Mouse (Mus musculus) thymus, adult 2 months (tissue): ENCODE measurements around the gene Wdr13. TPM values are rescaled to one million over a fixed set of nuclear protein-coding genes. Genes with fewer than 3 reads are reported as not detected.
A peak's percentile ranks its signal among the peaks of the same experiment; 100 is the strongest.
"Not testable (repeated sequence)": the region's sequence is repeated elsewhere in the genome, so short reads cannot be mapped to it uniquely, and the experiment has no call there.

Source experiments
- DNase-seq: peaks from one replicate; pipeline ENCODE4 v3.0.0; 2021
- H3K27ac ChIP-seq: fragments of 200-500 bp; 2 replicates; pipeline ENCODE4 v1.5.1; 2012; ENCODE audit warnings: low read length, control low read depth; ENCODE audit not compliant: control insufficient read depth, insufficient read depth
- H3K27me3 ChIP-seq: fragments of 200-500 bp; 2 replicates; pipeline ENCODE4 v1.6.1; 2012; ENCODE audit warnings: mild to moderate bottlenecking, low read length, moderate library complexity, mixed read lengths; ENCODE audit not compliant: control insufficient read depth, insufficient read depth
- H3K36me3 ChIP-seq: fragments of 200-500 bp; 2 replicates; pipeline ENCODE4 v1.6.1; 2012; ENCODE audit warnings: mild to moderate bottlenecking, low read length, moderate library complexity; ENCODE audit not compliant: control insufficient read depth, insufficient read depth
- H3K4me1 ChIP-seq: fragments of 200-500 bp; replicated peaks from 2 replicates; pipeline ENCODE4 v1.6.1; 2012; ENCODE audit warnings: low read length; ENCODE audit not compliant: control insufficient read depth, insufficient read depth
- H3K4me3 ChIP-seq: fragments of 200-500 bp; 2 replicates; pipeline ENCODE4 v1.5.1; 2012; ENCODE audit warnings: mild to moderate bottlenecking, low read length, control low read depth, moderate library complexity; ENCODE audit not compliant: control insufficient read depth, insufficient read depth
- CTCF ChIP-seq: fragments of 200-500 bp; IDR thresholded peaks from 2 replicates; pipeline ENCODE4 v1.5.1; 2012; ENCODE audit warnings: mild to moderate bottlenecking, control low read depth, low read length, moderate library complexity, borderline replicate concordance; ENCODE audit not compliant: control insufficient read depth, poor library complexity, insufficient read depth; ENCODE audit errors: extremely low read depth
- POLR2A ChIP-seq: fragments of 200-500 bp; IDR thresholded peaks from 2 replicates; pipeline ENCODE4 v1.6.1; 2012; ENCODE audit warnings: mild to moderate bottlenecking, low read length, control low read depth, moderate library complexity; ENCODE audit not compliant: control insufficient read depth, poor library complexity, insufficient read depth; ENCODE audit errors: extremely low read depth
- WGBS: fragments of 180-500 bp; shearing (Covaris S2); methylation state at CpG from one replicate; pipeline ENCODE4 v1.1.7; 2018; 5-methylcytosine and 5-hydroxymethylcytosine counted together
- polyA plus RNA-seq: library from polyadenylated mRNA; depleted of rRNA; stranded (reverse); fragments of >200 nt; gene quantifications from 2 replicates; pipeline ENCODE4 v1.2.3, GENCODE M21; 2012

The Wdr13 gene
- polyA plus RNA-seq, 1 experiment: 141 TPM

DNA sequence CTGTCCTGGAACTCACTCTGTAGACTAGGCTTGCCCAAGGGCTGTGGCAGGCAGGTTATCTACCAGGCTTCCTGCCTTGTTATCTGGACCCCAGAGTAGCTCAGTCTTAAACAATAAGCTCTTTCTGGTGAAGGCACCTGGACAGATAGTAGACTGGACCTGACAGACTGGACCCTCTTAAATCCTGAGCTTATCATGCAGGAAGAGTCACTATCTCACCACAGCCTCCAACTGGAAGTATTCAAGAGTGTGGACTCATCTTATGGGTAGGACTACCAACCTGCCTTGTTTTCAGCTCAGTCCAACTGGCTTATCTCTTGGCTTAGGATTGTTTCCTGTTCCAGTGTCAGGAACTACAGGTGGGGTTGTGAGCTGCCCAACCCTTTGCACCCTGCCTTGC lies 15.4 kb downstream of the Wdr13 start:
- H3K4me1 ChIP-seq: no peaks in the 10 kb centered on the region
- no peaks in the 10 kb centered on the region for H3K27me3 ChIP-seq
- no peak overlapping the region for H3K27ac ChIP-seq
- TF ChIP-seq POLR2A (no peak), CTCF (no peak)
- H3K36me3 ChIP-seq: no peaks in the 10 kb centered on the region
- H3K4me3 ChIP-seq: no peak overlapping the region
- DNase-seq: no peak

DNA sequence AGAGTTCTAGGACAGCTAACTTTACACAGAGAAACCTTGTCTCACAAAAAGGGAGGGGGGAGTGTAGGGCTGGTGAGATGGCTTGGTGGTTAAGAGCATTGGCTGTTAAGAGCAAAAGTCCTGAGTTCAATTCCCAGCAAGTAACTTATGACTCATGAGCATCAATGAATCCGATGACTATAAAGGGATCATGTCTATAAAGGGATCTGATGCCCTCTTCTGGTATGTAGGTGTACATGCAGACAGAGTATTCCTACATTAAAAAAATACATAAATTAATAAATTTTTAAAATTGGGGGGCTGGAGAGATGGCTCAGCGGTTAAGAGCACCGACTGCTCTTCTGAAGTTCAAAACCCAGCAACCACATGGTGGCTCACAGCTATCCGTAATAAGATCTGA lies 17.4 kb downstream of the Wdr13 start:
- Histone ChIP-seq H3K27ac (no peak overlapping the region), H3K4me3 (no peak overlapping the region), H3K27me3 (no peaks in the 10 kb centered on the region), H3K4me1 (no peaks in the 10 kb centered on the region), H3K36me3 (no peaks in the 10 kb centered on the region)
- WGBS: 55% methylated on average over 4 of the region's 4 CpGs
- TF ChIP-seq POLR2A (no peak), CTCF (no peak)
- DNase-seq: no peak

GRCm38 (mm10) chrX:8105019-8105418 lies 27.7 kb downstream of the Wdr13 start:
- 93% methylated on average over 3 of the region's 3 CpGs for WGBS
- Histone ChIP-seq H3K27me3 (no peaks in the 10 kb centered on the region), H3K4me3 (no peak overlapping the region), H3K4me1 (no peaks in the 10 kb centered on the region), H3K36me3 (no peaks in the 10 kb centered on the region), H3K27ac (no peak overlapping the region)
- TF ChIP-seq POLR2A (no peak), CTCF (no peak)
- DNase-seq: no peak

GRCm38 (mm10) chrX:8102213-8102668 lies 30.5 kb downstream of the Wdr13 start:
- Histone ChIP-seq H3K27me3 (no peaks in the 10 kb centered on the region), H3K27ac (no peak overlapping the region), H3K36me3 (no peaks in the 10 kb centered on the region), H3K4me1 (0 out of 2 replicates have a peak, but pooled peaks cover under 1% of the 10 kb centered on the region), H3K4me3 (no peak overlapping the region)
- DNase-seq: no peak
- TF ChIP-seq CTCF (no peak), POLR2A (no peak)
- 39% methylated on average over 7 of the region's 7 CpGs for WGBS

DNA sequence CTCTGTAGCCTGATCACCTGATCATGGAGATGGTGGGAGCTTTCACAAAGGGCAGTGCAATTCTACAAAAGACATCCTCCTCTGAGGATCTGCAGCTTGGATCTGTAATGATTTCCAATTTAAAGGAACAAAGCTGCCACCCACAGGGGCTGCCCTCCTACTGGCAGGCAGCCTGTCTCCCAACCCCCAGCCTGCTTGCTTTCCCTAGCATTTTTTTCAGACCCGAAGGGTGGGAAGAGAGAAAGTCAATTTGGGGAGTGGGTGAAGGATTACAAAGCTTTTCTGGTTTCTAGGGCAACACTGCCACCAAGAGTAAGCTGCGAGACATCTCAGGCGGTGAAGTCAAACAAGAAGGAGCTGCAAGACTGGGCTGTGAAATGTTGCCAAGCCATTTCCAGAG lies 31.7 kb downstream of the Wdr13 start:
- H3K27me3 ChIP-seq: no peaks in the 10 kb centered on the region
- H3K4me3 ChIP-seq: no peak overlapping the region
- H3K36me3 ChIP-seq: no peaks in the 10 kb centered on the region
- no peak for TF ChIP-seq CTCF
- no peak for TF ChIP-seq POLR2A
- 0 out of 2 replicates have a peak, but pooled peaks cover 2% of the 10 kb centered on the region for H3K4me1 ChIP-seq
- no peak overlapping the region for H3K27ac ChIP-seq
- 62% methylated on average over 3 of the region's 3 CpGs for WGBS
- DNase-seq: no peak

DNA sequence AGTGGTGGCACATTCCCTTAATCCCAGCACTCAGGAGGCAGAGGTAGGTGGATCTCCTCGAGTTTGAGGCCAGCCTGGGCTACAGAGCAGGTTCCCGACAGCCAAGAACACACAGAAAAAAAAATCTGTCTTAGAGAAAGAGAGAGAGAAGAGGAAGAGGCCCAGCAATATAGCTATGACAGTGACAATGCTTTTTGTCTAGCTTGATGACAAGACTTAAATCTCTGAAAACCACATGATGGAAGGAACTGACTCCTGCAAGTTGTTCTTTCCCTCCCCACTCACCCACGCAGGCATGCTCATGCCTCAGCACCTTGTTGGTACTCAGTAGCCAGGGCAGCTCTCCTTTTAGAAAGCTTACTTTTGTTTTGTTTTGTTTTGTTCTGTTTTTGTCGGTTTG lies 33.3 kb downstream of the Wdr13 start:
- H3K4me1 ChIP-seq: peaks cover 6% of the 10 kb centered on the region
- no peaks in the 10 kb centered on the region for H3K27me3 ChIP-seq
- no peak overlapping the region for H3K27ac ChIP-seq
- DNase-seq: no peak
- no peaks in the 10 kb centered on the region for H3K36me3 ChIP-seq
- 26% methylated on average over 4 of the region's 4 CpGs for WGBS
- H3K4me3 ChIP-seq: no peak overlapping the region
- no peak for TF ChIP-seq CTCF
- no peak for TF ChIP-seq POLR2A

- H3K27me3 ChIP-seq: no peaks in the 10 kb centered on the region
- under 1% methylated on average over 19 of the region's 19 CpGs for WGBS
- DNase-seq: peak; percentile 93
- 0 out of 2 replicates have a peak overlapping the region, but pooled peaks have one; percentile 54 for H3K27ac ChIP-seq
- no peaks in the 10 kb centered on the region for H3K36me3 ChIP-seq
- TF ChIP-seq CTCF: no peak
- TF ChIP-seq POLR2A: no peak
- peak overlapping the region; percentile 41 for H3K4me3 ChIP-seq
- peaks cover 6% of the 10 kb centered on the region for H3K4me1 ChIP-seq
These were observed 35.9 kb downstream of the Wdr13 start for GRCm38 (mm10) chrX:8096787-8097242.

GRCm38 (mm10) chrX:8096068-8096786 lies 36.5 kb downstream of the Wdr13 start:
- 12% methylated on average over 3 of the region's 48 CpGs for WGBS
- not testable (repeated sequence) for H3K4me1 ChIP-seq, H3K27me3 ChIP-seq, H3K36me3 ChIP-seq, H3K27ac ChIP-seq
- H3K4me3 ChIP-seq: peak overlapping the region; percentile 41
- peak; percentile 81 for DNase-seq
